Mouse (Mus musculus): ENCODE measurements around the gene Rhoj. TPM values are rescaled to one million over a fixed set of nuclear protein-coding genes. Genes with fewer than 3 reads are reported as not detected.
A peak's percentile ranks its signal among the peaks of the same experiment; 100 is the strongest.
"Not testable (repeated sequence)": the region's sequence is repeated elsewhere in the genome, so short reads cannot be mapped to it uniquely, and the experiment has no call there.

Rhoj gene
- total RNA-seq, 2 experiments from 2014 or later = 6.6 to 8.4 TPM

- intact Hi-C loops (cut with DNase I) = loop anchor here (5.0 kb wide), 2 partner anchors 210 to 1065 kb away; partner anchors contain the start of gene Kcnh5
- DNase-seq (ENCODE audit: extremely low spot score in 1 of 2, low spot score in 2 of 2) = no peak
Observed at GRCm38 (mm10) chr12:75387156-75387555, 79.0 kb downstream of the Rhoj start.

GRCm38 (mm10) chr12:75387846-75388245 lies 79.7 kb downstream of the Rhoj start:
- DNase-seq (ENCODE audit: extremely low spot score in 1 of 2, low spot score in 2 of 2) = no peak
- intact Hi-C loops (cut with DNase I) = loop anchor here (5.0 kb wide), 2 partner anchors 211 to 1066 kb away; partner anchors contain the start of gene Kcnh5

DNA sequence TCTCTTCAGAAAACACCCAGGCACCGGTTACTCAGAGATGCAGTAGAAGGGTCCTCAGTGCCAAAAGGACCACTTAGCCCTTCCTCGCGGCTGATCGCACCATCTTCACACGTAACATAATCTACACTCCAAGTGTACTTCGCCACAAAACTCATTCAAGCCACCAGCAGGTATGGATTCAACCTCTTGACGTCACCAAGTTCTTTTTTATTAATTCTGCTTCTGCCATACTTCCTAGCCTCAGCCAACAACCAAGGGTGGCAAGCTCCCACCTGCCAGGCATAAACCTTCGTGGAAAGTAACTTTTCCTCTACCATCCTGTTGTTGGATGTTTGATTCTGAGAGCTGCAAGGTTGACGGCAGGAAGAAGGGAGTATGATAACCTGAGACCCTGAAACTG lies 80.4 kb downstream of the Rhoj start:
- intact Hi-C loops (cut with DNase I) = loop anchor here (5.0 kb wide), 2 partner anchors 211 to 1066 kb away; partner anchors contain the start of gene Kcnh5
- no peak for DNase-seq (ENCODE audit: extremely low spot score in 1 of 2, low spot score in 2 of 2)

- intact Hi-C loops (cut with DNase I) = loop anchor here (5.0 to 10.0 kb wide), 3 partner anchors 212 to 1685 kb away; partner anchors contain the start of gene Kcnh5
- peak in 1 of 2 experiments; percentile 58 for DNase-seq (ENCODE audit: extremely low spot score in 1 of 2, low spot score in 2 of 2)
Observed at GRCm38 (mm10) chr12:75389308-75390135, 81.4 kb downstream of the Rhoj start.

- intact Hi-C loops (cut with DNase I) = loop anchor here (10.0 kb wide), 1 partner anchor 1687 kb away; no protein-coding TSS in a partner anchor
- DNase-seq (ENCODE audit: extremely low spot score in 1 of 2, low spot score in 2 of 2) = no peak
Observed at GRCm38 (mm10) chr12:75391526-75391925, 83.4 kb downstream of the Rhoj start.

GRCm38 (mm10) chr12:75394011-75394773 lies 86.1 kb downstream of the Rhoj start:
- DNase-seq (ENCODE audit: extremely low spot score in 1 of 2, low spot score in 2 of 2) = no peak
- intact Hi-C loops (cut with DNase I) = loop anchor here (10.0 kb wide), 1 partner anchor 1689 kb away; no protein-coding TSS in a partner anchor

DNA sequence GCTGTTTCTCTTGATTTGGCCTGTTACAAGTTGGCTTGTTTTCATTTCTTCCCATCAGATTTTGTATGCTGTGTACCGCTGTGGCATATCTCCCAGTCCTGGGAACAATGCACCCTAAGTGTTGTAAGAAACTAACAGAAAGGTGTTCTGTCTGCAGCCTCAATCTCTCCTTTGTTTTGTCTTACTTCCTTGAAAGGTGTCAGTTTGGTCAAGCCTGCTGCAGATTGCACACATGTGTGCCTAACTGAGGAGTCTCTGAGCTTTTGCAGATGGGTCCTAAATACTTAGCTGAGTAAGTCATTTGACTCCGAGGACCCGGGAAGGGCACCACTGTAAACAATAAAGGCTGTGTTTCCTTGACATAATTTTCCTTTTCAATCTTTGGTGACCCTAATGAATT lies 88.5 kb downstream of the Rhoj start:
- intact Hi-C loops (cut with DNase I) = loop anchor here (10.0 kb wide), 1 partner anchor 1692 kb away; no protein-coding TSS in a partner anchor
- DNase-seq (ENCODE audit: extremely low spot score in 1 of 2, low spot score in 2 of 2) = no peak

GRCm38 (mm10) chr12:75397077-75397476 lies 89.0 kb downstream of the Rhoj start:
- no peak for DNase-seq (ENCODE audit: extremely low spot score in 1 of 2, low spot score in 2 of 2)
- intact Hi-C loops (cut with DNase I) = loop anchor here (10.0 kb wide), 1 partner anchor 1692 kb away; no protein-coding TSS in a partner anchor

- DNase-seq (ENCODE audit: extremely low spot score in 1 of 2, low spot score in 2 of 2) = no peak
- intact Hi-C loops (cut with DNase I) = no loop called here
Observed at GRCm38 (mm10) chr12:75412964-75413363, 104.8 kb downstream of the Rhoj start.

DNA sequence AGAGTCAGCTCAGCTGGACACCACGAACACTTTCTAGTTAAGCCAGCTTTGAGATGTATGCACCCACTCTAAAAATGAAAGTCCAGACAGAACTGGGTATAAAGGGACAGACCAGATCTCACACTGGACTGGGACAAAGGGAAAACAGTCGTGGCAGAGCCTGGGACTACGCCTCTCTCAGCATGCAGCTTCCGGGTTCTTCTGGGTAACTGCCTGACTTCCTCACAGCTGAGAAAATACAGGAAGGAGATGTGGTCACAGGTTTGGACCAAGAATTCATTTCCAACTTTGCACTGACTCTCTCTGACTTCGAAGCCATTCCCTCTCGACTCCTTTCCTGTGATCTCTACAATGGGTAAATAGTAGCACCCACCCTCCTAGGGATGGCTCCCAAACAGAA lies 106.9 kb downstream of the Rhoj start:
- peak in 1 of 2 experiments; percentile 71 for DNase-seq (ENCODE audit: extremely low spot score in 1 of 2, low spot score in 2 of 2)
- intact Hi-C loops (cut with DNase I) = no loop called here

GRCm38 (mm10) chr12:75416681-75417080 lies 108.6 kb downstream of the Rhoj start, which contains the start of gene Gphb5:
Gene Gphb5 (minus strand): TSS chr12:75416781.
- no peak for DNase-seq (ENCODE audit: extremely low spot score in 1 of 2, low spot score in 2 of 2)
- intact Hi-C loops (cut with DNase I) = no loop called here

DNA sequence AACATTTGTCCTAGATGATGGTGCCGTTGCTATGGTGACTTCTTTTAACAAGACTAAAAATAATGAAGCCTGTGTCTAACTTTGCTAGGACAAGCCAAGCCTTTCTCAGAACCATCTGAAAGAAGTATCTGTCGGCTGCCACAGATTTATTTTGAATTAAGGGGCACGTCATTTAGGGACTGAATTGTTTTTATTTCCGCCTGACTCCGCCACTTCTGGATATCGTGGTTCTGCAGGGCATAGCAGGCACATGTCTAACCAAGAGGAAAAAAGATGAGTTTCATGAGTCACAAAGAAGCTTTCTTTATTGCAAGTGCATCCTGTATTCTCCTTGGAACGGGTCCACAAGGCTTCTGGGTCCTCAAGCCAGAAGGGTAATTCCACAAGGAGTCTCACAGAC lies 116.2 kb downstream of the Rhoj start:
- peak; percentile 36 to 49 for DNase-seq (ENCODE audit: extremely low spot score in 1 of 2, low spot score in 2 of 2)
- intact Hi-C loops (cut with DNase I) = no loop called here

- intact Hi-C loops (cut with DNase I) = no loop called here
- no peak for DNase-seq (ENCODE audit: extremely low spot score in 1 of 2, low spot score in 2 of 2)
Observed at GRCm38 (mm10) chr12:75424817-75425216, 116.7 kb downstream of the Rhoj start.

- DNase-seq (ENCODE audit: extremely low spot score in 1 of 2, low spot score in 2 of 2) = no peak
- intact Hi-C loops (cut with DNase I) = no loop called here
Observed at GRCm38 (mm10) chr12:75425882-75426281, 117.8 kb downstream of the Rhoj start.

- no peak for DNase-seq (ENCODE audit: extremely low spot score in 1 of 2, low spot score in 2 of 2)
- intact Hi-C loops (cut with DNase I) = no loop called here
Observed at GRCm38 (mm10) chr12:75428719-75429118, 120.6 kb downstream of the Rhoj start.

- intact Hi-C loops (cut with DNase I) = no loop called here
Observed at GRCm38 (mm10) chr12:75429685-75430396, 121.7 kb downstream of the Rhoj start.

DNA sequence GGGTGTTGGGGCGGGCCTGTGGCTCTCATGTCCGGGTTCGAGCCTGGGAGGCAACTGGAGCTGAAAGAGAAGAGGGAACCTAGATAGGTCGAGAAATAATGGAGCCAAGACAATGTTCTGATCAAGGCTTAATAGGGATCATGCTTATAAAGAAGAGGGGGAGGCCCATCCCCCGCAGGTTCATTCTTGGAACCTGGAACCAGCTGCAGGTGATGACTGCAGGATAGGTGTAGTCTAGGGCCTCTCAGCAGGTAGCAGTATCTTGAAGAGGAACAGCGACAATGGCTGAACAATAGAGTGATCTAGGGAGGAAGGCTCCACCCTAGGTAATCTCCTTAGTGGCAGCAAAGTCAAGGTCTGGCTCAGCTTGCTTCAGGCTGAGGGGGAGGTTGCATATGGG lies 124.3 kb downstream of the Rhoj start:
- intact Hi-C loops (cut with DNase I); DNase-seq (ENCODE audit: extremely low spot score in 1 of 2, low spot score in 2 of 2): not testable (repeated sequence)

More at GRCm38 (mm10) chr12:75429685-75430396, 121.7 kb downstream of the Rhoj start:
- no peak for DNase-seq (ENCODE audit: extremely low spot score in 1 of 2, low spot score in 2 of 2)

GRCm38 (mm10) chr12:75446245-75446644 lies 138.1 kb downstream of the Rhoj start:
- no peak for DNase-seq (ENCODE audit: extremely low spot score in 1 of 2, low spot score in 2 of 2)
- intact Hi-C loops (cut with DNase I) = no loop called here

GRCm38 (mm10) chr12:75448921-75449320 lies 140.8 kb downstream of the Rhoj start:
- intact Hi-C loops (cut with DNase I) = no loop called here
- DNase-seq (ENCODE audit: extremely low spot score in 1 of 2, low spot score in 2 of 2) = peak; percentile 42 to 72

Data from left cerebral cortex, postnatal 10 days (tissue).